Mouse (Mus musculus) left cerebral cortex, adult 18-20 months (tissue): ENCODE measurements at regions not wholly inside any gene's neighbourhood (a gene's known extent, or its start where the extent isn't known, plus 50 kb on each side); places are given as distances from the start of the nearest gene placed in this dataset.

Experiments used
- DNase-seq, 2 experiments: peaks; one replicate each; pipeline ENCODE4 v3.0.0; 2021 to 2022; ENCODE audit warnings: low spot score in 2 of 2, mixed read lengths in 1 of 2

GRCm38 (mm10) chr11:79827034-79827433, 135.2 kb downstream of the Utp6 start:
- DNase-seq, result no peak

- no peak for DNase-seq
Observed at GRCm38 (mm10) chr11:79825881-79826280, 136.3 kb downstream of the Utp6 start.

GRCm38 (mm10) chr11:79823631-79824310, 138.4 kb downstream of the Utp6 start:
- no peak for DNase-seq

- DNase-seq, result no peak
Observed at GRCm38 (mm10) chr11:79821986-79822385, 140.2 kb downstream of the Utp6 start.

DNA sequence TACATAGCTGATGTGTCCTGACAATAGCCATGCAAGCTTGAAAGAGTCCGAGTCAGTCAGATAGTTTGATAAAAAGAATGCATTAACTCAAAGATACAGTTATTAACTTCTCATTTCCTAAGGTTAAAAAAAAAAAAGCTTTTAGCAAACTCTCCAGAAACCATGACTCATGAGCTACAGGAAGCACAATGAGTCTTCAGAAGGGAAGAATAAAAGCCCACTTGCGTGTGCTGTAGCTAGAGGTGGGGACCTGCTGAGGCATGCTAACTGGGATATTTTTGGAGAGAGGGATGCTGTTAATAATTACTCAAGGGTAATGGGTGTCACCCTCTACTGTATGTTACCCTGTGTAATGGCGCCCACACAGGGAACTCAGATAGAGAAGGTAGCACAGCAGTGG, 147.0 kb downstream of the Utp6 start:
- no peak for DNase-seq

GRCm38 (mm10) chr11:79806911-79807466, 155.2 kb downstream of the Utp6 start:
- peak; percentile 32 to 58 for DNase-seq

DNA sequence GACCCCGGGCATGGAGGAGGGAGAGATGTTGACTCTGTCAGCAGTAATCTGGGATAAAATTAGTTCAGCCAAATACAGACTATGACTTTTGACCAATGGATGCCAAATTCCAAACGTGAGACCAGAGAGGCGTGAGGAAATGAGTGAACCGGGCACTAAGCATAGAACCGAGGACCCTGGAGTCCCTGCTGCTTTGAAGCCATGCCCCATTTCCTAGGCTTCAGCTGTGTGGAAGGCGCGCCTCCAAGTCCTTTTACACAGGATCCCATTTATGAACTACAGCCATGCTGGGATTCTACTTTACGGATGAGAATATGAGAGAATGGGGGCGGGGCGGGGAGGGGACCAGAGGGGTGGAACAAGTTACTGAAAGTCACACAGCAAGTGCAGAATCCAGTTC, 155.8 kb downstream of the Utp6 start:
- DNase-seq, result no peak

DNA sequence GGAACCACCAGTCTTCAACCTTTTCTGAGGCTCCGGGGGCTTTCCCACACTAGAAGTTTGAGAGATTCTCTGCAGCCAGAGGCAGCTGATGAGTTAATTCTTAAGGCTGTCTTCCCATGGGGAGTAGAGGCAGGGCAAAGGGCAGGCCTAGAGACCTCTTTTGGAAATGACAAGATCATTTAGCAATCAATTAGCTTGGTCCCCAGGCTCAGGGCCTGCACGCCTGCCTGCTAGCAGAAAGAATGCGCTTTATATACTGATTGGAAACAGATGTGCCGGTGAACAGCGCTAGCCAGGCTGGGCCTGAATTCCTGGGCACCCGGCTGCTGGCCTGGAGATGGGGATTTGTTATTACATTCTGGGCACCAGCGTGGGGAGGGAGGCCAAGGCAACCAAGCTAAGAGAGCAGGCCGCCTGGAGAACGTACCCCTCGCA, 156.2 kb downstream of the Utp6 start:
- no peak for DNase-seq

- DNase-seq, result no peak
Observed at GRCm38 (mm10) chr11:79803971-79804370, 158.2 kb downstream of the Utp6 start.

GRCm38 (mm10) chr11:79803006-79803405, 159.2 kb downstream of the Utp6 start:
- DNase-seq, result no peak

DNA sequence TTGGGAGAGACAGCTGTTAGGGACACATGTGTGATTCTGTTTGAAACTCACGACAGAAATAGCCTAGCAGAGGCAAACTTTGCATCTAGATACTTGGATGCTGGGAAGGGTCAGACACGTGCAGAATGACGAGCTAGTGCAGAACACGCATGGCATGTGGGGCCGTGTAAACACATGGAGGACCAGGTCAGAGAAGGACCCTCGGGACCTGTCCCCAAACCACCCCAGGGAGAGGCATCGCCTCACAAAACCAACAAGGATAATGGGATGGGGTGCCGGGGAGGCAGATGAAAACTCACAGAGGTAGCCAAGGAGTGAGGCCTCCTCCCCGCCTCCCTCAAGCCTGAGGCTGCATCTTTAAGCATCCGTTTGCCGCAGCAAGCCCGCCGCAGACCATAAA, 159.6 kb downstream of the Utp6 start:
- DNase-seq, result no peak

GRCm38 (mm10) chr11:79800256-79800655, 161.9 kb downstream of the Utp6 start:
- DNase-seq, result no peak

- DNase-seq, result no peak
Observed at GRCm38 (mm10) chr11:79788251-79788741, 173.9 kb downstream of the Utp6 start.

DNA sequence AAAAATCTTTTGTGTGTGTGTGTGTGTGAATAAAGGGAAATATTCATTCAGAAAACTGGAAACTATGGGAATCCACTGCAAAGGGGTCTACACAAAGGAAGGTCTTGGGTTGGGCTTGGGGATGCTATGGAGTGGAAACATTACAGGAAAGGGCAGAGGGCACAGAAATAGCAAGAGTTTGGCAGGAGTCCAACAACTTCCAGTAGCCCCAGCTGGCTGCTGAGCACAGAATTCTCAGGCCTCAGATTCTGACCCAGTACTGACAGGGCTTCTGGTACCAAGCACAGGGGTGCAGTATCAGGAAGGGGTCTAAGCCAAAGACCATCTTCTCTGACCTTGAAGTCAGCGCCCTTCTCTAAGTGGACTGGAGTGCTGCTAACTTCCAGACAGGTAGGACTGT, 174.4 kb downstream of the Utp6 start:
- DNase-seq, result no peak

GRCm38 (mm10) chr11:79784071-79784470, 178.1 kb downstream of the Utp6 start:
- no peak for DNase-seq

DNA sequence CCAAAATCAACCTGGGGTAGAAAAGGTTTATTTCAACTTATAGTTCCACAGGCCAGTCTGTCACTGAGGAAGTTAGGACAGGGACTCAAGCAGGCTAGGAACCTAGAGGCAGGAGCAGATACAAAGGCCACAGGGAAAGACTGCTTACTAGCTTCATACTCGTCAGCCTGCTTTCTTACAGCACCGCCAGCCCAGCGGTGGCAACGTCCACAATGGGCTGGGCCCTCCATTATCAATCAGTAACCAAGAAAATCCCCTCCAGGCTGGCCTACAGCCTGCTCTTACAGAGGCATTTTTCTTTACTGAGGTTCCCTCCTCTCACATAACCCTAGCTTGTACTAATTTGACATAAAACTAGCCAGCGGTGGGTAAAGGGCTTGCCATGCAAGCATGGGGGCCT, 180.2 kb downstream of the Utp6 start:
- no peak for DNase-seq

DNA sequence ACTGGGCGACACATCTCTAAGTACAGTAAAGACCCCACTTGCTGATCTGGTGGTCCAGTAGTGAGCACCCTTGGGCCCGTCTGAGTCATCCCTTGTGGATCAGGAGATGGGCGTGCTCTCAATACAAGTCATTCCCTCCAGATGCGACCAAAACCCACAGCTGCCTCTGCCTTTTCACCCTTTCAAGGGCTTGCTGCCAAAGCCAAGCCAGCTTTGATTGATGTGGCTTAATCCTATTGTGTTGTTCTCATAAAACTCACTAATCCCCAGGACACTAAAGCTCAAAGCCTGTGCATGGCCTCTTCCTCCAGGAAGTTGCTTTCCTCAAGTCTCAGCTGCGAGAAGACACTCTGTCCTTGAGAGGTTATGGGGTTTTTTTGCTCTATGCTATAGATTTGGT, 182.4 kb downstream of the Utp6 start:
- DNase-seq, result no peak

DNA sequence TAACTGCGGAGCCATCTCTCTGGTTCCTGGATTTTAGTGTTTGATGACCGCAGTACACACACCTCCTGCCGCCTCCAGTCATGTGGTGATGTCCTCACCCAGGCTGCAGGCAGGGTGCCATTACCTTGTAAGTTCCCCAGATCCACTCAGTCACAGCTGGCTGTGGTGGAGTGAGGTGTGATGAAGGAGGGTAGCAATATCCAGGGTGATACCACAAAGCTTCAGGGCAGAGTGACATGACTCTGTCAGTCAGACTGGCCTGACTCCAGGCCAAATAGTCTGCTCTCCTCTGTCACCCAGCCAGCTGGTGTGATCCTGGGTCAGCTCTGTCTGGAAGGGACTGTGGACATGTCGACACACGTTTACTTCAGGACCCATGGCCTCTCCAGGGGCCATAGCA, 183.7 kb downstream of the Utp6 start:
- DNase-seq, result no peak

- DNase-seq, result no peak
Observed at GRCm38 (mm10) chr11:79777988-79778387, 184.2 kb downstream of the Utp6 start.

DNA sequence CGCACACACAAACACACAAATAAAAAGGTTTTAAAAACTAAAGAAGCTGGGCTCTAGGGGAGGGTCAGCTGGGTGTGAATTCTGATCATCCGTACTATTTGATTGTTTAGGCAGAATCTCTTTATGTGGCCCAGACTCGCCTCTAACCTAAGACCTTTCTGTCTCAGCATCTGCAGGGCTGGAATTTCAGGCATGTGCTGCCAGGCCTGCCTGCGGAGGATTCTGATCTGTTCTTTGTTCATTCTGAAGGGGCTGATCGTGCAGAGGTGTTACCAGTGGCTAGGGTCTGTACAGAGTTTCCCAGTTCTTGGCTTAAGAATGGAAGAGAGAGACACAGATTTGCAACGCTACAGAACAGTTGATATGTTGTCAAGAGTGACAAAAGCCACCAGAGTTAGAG, 185.6 kb downstream of the Rab11fip4 start:
- DNase-seq, result no peak

- no peak for DNase-seq
Observed at GRCm38 (mm10) chr11:79773755-79774154, 182.7 kb downstream of the Rab11fip4 start.

- no peak for DNase-seq
Observed at GRCm38 (mm10) chr11:79771431-79771830, 180.4 kb downstream of the Rab11fip4 start.

DNA sequence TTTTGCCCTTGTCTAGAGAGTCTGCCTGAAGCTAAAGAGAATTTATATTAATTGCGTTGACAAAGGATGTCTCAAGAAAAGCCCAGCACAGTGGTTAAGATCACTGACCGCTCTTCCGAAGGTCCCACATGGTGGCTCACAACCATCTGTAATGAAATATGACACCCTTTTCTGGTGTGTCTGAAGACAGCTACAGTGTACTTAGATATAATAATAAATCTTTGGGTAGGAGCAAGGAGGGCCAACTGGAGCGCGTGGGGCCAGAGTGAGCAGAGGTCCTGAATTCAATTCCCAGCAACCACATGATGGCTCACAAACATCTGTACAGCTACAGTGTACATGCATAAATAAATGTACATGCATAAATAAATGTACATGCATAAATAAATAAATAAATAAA, 176.1 kb downstream of the Rab11fip4 start:
- DNase-seq, result no peak
